Mouse (Mus musculus) spleen, adult 12 weeks (tissue): ENCODE measurements around the gene Pkp1.
A peak's percentile ranks its signal among the peaks of the same experiment; 100 is the strongest.

Experiments
- DNase-seq: peaks from one replicate; pipeline ENCODE4 v3.0.0; 2022; ENCODE audit warnings: low spot score

The Pkp1 gene

GRCm38 (mm10) chr1:135906736-135907135 lies 12.3 kb downstream of the Pkp1 start:
- no peak for DNase-seq

- DNase-seq = no peak
Observed at GRCm38 (mm10) chr1:135899991-135900515, 19.0 kb downstream of the Pkp1 start.

DNA sequence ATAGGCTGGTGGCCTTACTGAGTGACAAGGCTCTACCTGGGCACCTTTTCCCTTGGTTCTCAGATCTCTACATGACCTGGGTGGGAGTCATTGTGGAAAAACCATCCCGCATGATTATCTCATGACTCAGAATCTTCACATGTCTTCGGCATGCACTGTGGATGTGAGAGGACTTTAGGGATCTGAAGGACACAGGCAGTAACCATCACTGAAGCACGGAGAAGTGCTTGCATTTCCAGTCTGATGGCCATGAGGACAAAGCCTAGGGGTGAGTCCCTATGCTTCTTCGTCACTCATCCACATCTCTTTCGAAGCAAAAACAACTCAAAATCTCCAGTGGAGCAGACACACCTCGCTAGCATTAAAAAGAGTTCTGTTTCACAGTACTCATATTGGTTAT lies 19.7 kb downstream of the Pkp1 start:
- no peak for DNase-seq

DNA sequence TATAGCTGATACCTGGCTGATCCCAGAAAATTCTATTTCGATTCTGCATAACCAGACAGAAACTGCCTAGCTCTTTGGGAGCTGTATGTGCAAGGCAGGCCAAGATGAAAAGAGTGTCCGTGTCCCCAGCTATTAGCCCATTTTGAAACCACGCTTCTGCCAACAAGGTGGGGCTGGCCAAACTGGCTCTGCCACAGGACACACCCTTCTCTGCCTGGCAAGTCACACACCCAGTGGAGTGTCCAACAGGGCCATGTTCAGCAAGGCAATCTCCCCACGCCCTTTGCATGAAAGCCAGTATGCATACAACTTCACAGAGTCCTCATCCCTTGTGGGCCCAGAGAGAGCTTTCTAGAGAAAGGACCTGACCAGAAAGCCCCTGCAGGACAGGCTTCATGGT lies 23.6 kb downstream of the Pkp1 start:
- peak; percentile 26 for DNase-seq

DNA sequence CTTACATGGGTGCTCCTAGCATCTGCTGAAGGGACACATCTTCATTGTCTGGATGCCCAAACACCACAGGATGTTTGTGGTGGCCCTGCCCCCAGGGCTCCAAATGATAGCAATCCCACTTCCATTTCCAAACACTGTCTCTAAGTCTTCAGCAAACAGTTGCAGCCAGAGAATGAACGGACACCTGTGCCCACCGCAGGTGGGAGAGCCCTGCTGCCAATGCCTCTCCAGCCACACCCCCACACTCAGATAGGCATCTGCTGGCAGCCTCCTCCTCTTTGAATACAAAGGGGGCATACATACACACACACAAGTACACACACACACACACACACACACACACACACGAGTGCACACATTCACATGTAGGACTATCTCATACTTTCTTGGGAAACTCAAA lies 25.6 kb downstream of the Pkp1 start:
- no peak for DNase-seq

- DNase-seq = no peak
Observed at GRCm38 (mm10) chr1:135892764-135893163, 26.2 kb downstream of the Pkp1 start.

DNA sequence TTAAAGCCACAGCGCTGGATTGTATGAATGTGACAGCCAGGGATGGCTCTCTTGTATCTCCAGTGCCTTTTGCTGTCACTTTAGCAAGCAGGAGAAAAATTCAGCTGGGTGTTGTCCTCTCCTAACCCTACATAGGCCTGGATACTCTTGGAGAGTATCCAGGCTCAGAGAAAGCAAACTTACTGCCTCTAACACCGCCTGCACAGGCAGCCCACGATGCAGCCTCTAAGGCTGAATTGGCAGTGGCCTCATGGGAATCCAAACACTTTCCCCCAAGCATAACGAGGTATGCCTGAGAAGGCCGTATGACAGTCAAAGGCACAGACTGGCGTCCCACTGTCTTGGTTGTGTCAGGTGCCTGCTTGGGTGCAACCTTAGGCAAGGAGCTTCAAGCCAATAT lies 26.8 kb downstream of the Pkp1 start:
- DNase-seq = no peak

GRCm38 (mm10) chr1:135891424-135892216 lies 27.4 kb downstream of the Pkp1 start:
- DNase-seq = no peak

DNA sequence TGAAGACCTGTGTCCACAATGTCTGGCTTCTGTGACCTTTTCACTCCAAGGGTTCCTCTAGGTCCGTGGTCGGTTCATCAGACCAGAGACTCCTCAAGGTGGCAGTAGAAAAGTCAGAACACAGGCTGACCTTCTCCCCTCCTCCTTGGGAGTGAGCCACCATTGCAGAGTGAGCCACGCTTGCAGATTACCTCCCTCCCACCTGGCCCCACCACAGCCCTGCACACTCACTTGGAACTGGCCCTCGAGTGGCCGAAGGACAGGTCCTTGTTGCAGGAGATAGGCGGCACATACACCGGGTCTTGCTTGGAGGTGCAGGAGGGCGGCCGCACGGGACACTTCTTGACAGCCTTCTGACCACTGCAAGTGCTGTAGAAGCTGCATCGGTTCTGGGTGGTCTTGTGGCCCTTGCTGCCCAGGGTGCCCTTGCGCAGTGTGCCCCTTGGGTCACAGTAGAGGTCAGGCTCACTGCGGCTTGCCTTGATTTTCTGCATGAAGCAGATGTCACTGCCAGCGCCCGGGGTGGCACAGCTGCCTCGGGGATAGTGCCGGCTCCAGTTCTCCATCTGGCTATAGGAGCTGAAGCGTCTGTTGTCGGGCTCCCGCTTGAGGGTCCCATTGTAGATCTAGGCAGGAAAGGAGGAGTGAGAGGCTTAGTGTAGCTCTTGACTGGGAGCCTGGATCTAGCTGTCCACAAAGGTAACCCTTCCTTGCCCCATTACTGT lies 29.4 kb downstream of the Pkp1 start:
- no peak for DNase-seq

- peak; percentile 28 for DNase-seq
Observed at GRCm38 (mm10) chr1:135882385-135883109, 36.5 kb downstream of the Pkp1 start.

DNA sequence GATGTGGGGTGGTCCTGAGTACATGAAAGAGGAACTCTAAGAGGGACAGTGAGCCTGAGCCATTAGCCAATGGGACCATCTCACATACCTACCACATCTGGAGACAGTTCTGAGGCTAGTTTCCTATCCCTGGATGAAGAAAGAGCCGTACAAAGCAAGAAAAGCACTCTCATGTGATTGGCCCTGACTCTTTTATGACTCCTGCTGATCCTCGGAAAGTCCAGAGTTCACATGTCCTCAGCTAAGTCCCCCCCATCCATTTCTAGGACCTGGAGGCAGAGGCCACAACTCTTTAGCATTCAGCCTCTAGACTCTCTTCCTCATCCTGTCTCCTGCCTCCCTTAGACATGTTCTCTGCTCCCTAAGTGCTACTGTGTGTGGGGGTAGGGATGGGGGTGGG lies 41.8 kb downstream of the Pkp1 start:
- DNase-seq = no peak

- DNase-seq = no peak
Observed at GRCm38 (mm10) chr1:135872991-135873390, 46.0 kb downstream of the Pkp1 start.

DNA sequence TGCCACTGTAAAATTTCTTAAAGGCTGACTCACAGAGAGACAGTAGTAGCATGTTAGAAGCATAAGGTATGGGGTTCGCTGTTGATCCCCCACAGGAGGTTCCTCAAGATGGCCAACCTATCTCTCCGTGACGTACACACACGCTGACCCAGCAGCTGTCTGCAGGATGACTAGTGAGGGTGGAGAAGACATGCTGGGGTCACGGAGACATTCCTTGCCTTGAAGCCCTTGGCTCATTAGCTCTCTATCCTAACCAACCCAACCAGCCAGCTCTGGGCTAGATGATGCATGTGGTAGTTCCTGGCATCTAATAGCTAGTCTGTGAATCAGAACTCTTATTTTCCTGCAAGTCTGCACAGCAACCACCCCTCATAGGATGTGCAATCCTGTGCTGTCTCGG lies 50.4 kb downstream of the Pkp1 start:
- DNase-seq = no peak

DNA sequence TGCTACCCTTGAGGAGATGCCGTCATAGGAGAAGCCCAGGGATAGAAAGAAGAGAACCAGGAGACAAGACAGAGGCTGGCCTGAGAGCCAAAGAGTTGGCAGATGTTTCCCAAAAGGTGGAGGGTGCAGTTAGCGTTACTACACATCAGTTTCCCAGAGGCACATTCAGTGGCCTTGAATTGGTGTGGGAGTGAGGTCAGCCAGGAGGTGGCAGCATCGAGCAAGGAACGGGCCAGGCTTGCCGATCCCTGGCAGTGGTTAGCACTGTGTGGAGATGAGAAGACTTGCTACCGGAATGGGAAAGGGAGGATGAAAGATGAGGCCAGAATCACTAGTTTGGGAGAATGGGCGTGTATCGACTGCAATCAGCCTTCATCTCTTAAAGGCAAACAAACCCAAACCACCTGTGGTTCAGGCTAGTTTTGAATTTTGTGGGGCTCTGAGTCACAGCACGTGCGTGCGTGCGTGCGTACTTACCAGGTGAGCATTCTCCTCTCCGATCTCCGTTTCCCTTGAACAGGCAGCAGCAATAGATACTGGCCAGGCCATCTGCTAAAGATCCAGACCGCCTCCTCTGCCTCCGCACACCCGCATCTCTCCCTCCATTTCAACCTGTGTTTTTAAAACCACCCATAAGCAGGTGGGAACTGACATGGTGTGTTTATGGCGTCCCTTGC lies 53.4 kb downstream of the Pkp1 start:
- peak; percentile 65 for DNase-seq

- no peak for DNase-seq
Observed at GRCm38 (mm10) chr1:135864830-135865229, 54.2 kb downstream of the Pkp1 start.

DNA sequence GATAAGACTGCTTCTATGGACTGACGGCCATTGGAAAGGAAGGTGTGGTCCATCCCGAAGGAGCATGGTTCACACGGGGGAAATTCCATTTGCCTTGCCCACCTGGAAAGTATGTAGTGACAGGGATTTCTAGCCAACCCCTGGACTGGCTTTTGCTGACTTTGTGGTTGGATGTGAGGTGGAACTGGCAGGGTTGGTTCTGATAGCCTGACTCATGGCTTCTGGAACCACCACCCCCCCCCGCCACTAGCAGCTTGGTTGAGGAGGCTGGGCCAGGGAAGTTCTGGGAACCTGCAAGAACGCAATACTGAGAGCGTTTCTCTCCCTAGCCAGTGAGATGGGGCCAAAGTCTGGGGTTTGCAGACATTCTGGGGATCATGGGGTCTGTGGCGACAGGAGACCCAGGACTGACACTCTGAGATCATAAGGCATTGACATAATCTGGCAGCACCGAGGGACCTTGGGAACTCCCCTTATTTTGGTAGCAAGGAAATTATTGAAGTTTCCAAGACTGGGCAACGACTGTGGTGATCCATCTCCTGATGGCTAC lies 55.1 kb downstream of the Pkp1 start:
- no peak for DNase-seq

DNA sequence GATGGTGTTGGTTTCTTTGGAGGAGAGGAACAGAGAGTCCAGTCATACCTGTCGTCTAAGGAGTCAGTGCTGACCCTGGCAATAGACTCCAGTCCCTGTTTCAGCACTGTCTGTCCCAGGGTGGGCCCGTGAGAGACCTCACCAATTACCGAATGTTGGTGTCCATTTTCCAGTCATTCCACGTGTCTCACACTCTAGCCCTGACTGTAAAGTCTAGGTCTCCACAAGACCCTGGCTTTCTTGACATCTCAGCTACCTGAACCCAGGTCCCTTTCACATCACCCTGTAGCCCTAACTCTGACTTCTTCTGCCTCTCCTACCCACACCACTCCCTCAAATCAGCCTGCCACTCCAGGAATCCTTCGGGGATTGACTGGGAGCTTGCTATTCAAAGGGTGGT lies 56.4 kb downstream of the Pkp1 start:
- no peak for DNase-seq

DNA sequence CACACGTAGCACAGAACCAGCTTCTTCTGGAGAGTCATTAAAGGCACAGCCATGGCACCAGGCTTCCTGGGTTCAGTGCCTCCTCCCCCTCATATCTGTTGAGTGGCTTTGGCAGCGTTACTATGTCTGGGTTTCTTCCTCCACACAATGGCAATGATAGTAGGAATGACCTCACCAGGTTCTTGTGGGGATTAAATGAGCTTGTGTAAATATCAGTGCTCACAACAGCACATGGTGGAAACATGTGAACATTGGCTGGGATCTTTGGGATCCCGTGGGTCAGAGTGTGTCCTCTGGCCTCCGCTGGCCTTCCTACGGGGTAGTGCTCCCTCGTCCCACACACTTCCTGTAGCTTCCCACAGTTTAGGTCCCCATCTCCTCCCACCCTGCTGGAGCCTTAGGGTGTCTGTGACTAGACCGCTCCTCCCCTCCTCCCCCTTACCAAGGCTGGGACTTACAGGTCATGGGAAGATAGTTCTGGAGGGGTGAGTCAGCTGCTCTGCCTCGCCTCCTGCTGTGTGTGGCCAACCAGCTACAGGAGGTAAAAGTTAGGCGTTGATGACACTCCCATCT lies 56.9 kb downstream of the Pkp1 start:
- no peak for DNase-seq

DNA sequence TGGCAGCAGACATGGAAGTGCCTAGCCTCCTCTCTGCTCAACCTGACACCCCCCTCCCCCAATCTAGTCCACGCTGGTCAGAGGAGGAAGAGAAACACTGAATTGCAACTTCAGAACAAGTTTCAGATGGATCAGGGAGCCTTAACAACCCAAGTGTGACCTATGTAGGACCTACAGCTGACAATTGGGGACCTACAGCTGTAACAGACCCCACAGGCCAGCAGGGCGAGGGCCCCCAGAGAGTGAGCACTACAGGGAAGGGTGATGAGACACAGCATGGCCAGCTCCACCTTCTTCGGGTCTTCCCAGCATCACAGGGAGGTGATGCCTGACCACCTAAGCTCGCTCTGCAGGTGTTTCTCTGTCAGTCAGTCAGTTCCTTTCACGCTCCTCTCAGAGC lies 57.9 kb downstream of the Pkp1 start:
- no peak for DNase-seq

GRCm38 (mm10) chr1:135858533-135858932 lies 60.5 kb downstream of the Pkp1 start:
- DNase-seq = no peak

- no peak for DNase-seq
Observed at GRCm38 (mm10) chr1:135857137-135857775, 61.8 kb downstream of the Pkp1 start.
